Mouse (Mus musculus) neural tube, embryonic 13.5 days (tissue): ENCODE results near the gene Abcg1. TPM values are rescaled to one million over a fixed set of nuclear protein-coding genes. Genes with fewer than 3 reads are reported as not detected.

Experiments used
- ATAC-seq: fragments of 200-750 bp; cut with Nextera tagmentation; 2 replicates; pipeline ENCODE4 v1.8.0; 2017; ENCODE audit warnings: low read depth, mild to moderate bottlenecking, moderate TSS enrichment, moderate library complexity
- H3K27ac ChIP-seq: fragments of 300-500 bp; sonication (generic); replicated peaks from 2 replicates; pipeline ENCODE4 v1.5.1; 2015; ENCODE audit warnings: moderate library complexity, mild to moderate bottlenecking, inconsistent platforms
- H3K27me3 ChIP-seq: fragments of 300-500 bp; sonication (generic); 2 replicates; pipeline ENCODE4 v1.6.1; 2015; ENCODE audit warnings: mild to moderate bottlenecking, inconsistent platforms
- H3K36me3 ChIP-seq: fragments of 300-500 bp; sonication (generic); 2 replicates; pipeline ENCODE4 v1.6.1; 2015; ENCODE audit warnings: mild to moderate bottlenecking, inconsistent platforms
- H3K4me1 ChIP-seq: fragments of 300-500 bp; sonication (generic); replicated peaks from 2 replicates; pipeline ENCODE4 v1.6.1; 2015; ENCODE audit warnings: inconsistent platforms
- H3K4me2 ChIP-seq: fragments of 300-500 bp; sonication (generic); 2 replicates; pipeline ENCODE4 v1.6.1; 2015; ENCODE audit warnings: inconsistent platforms, mild to moderate bottlenecking, moderate library complexity
- H3K4me3 ChIP-seq: fragments of 300-500 bp; sonication (generic); 2 replicates; pipeline ENCODE4 v1.5.1; 2015; ENCODE audit warnings: mild to moderate bottlenecking, inconsistent platforms
- H3K9ac ChIP-seq: fragments of 300-500 bp; sonication (generic); 2 replicates; pipeline ENCODE4 v1.6.1; 2015; ENCODE audit warnings: moderate library complexity, mild to moderate bottlenecking, inconsistent platforms
- H3K9me3 ChIP-seq: fragments of 300-500 bp; sonication (generic); 2 replicates; pipeline ENCODE4 v1.6.1; 2016; ENCODE audit warnings: inconsistent platforms
- WGBS: fragments of 180-500 bp; shearing (Covaris S2); methylation state at CpG from one replicate; pipeline ENCODE4 v1.1.7; 2015; 5-methylcytosine and 5-hydroxymethylcytosine counted together
- polyA plus RNA-seq: library from polyadenylated mRNA; unstranded; fragments of >200 nt; fragmentation: Nextera tagmentation; extraction: Ambion mirVana; gene quantifications from 2 replicates; pipeline ENCODE4 v1.2.1, GENCODE M21; 2015

The Abcg1 gene
- polyA plus RNA-seq, 1 experiment from 2014 or later = 16.7 TPM

GRCm38 (mm10) chr17:31057891-31058744 lies 643 bp downstream of the Abcg1 start:
- Histone ChIP-seq H3K27me3 (peaks cover 23% of the 10 kb centered on the region), H3K4me2 (peak overlapping the region; percentile 93), H3K36me3 (no peaks in the 10 kb centered on the region), H3K4me3 (peak overlapping the region; percentile 69), H3K4me1 (peaks cover 41% of the 10 kb centered on the region), H3K9ac (peak overlapping the region; percentile 84), H3K9me3 (peaks cover 8% of the 10 kb centered on the region; the same call in 1 of the 2 replicates), H3K27ac (peak overlapping the region; percentile 82)
- peak; percentile 45; the same call in 1 of the 2 replicates for ATAC-seq
- 1% methylated on average over 31 of the region's 31 CpGs for WGBS

- 2% methylated on average over 13 of the region's 13 CpGs for WGBS
- Histone ChIP-seq H3K36me3 (no peaks in the 10 kb centered on the region), H3K9ac (peak overlapping the region; percentile 84), H3K27ac (peak overlapping the region; percentile 82), H3K4me3 (peak overlapping the region; percentile 69), H3K9me3 (peaks cover 2% of the 10 kb centered on the region; the same call in 1 of the 2 replicates), H3K4me2 (peak overlapping the region; percentile 93), H3K27me3 (peaks cover 23% of the 10 kb centered on the region), H3K4me1 (peaks cover 41% of the 10 kb centered on the region)
- peak; percentile 21; the same call in 1 of the 2 replicates for ATAC-seq
Observed at GRCm38 (mm10) chr17:31058745-31059085, 1.2 kb downstream of the Abcg1 start.

GRCm38 (mm10) chr17:31060196-31060587 lies 2.7 kb downstream of the Abcg1 start:
- Histone ChIP-seq H3K4me2 (peak overlapping the region; percentile 93; the same call in 1 of the 2 replicates), H3K36me3 (peaks cover 6% of the 10 kb centered on the region), H3K4me3 (no peak overlapping the region), H3K27ac (no peak overlapping the region; the same call in 1 of the 2 replicates), H3K27me3 (peaks cover 23% of the 10 kb centered on the region), H3K9ac (no peak overlapping the region), H3K4me1 (peaks cover 41% of the 10 kb centered on the region), H3K9me3 (no peaks in the 10 kb centered on the region)
- ATAC-seq = no peak
- WGBS = 71% methylated on average over 4 of the region's 4 CpGs

GRCm38 (mm10) chr17:31060588-31061345 lies 3.3 kb downstream of the Abcg1 start:
- H3K4me3 ChIP-seq = no peak overlapping the region
- WGBS = 68% methylated on average over 13 of the region's 13 CpGs
- no peak overlapping the region; the same call in 1 of the 2 replicates for H3K4me2 ChIP-seq
- peaks cover 41% of the 10 kb centered on the region for H3K4me1 ChIP-seq
- H3K36me3 ChIP-seq = peaks cover 12% of the 10 kb centered on the region
- H3K9ac ChIP-seq = no peak overlapping the region
- ATAC-seq = no peak
- H3K9me3 ChIP-seq = no peaks in the 10 kb centered on the region
- peaks cover 23% of the 10 kb centered on the region for H3K27me3 ChIP-seq
- 0 out of 2 replicates have a peak overlapping the region, but pooled peaks have one; percentile 38 for H3K27ac ChIP-seq

GRCm38 (mm10) chr17:31061346-31062095 lies 4.0 kb downstream of the Abcg1 start:
- no peak overlapping the region for H3K4me3 ChIP-seq
- H3K36me3 ChIP-seq = peaks cover 18% of the 10 kb centered on the region
- H3K27ac ChIP-seq = 0 out of 2 replicates have a peak overlapping the region, but pooled peaks have one; percentile 38
- no peak for ATAC-seq
- peaks cover 23% of the 10 kb centered on the region for H3K27me3 ChIP-seq
- H3K9ac ChIP-seq = no peak overlapping the region
- H3K4me2 ChIP-seq = no peak overlapping the region
- peaks cover 41% of the 10 kb centered on the region for H3K4me1 ChIP-seq
- H3K9me3 ChIP-seq = no peaks in the 10 kb centered on the region
- whole genome bisulfite sequencing = 87% methylated on average over 3 of the region's 3 CpGs

GRCm38 (mm10) chr17:31066058-31066457 lies 8.6 kb downstream of the Abcg1 start:
- H3K9ac ChIP-seq = no peak overlapping the region
- ATAC-seq = no peak
- H3K27me3 ChIP-seq = no peaks in the 10 kb centered on the region
- peaks cover 25% of the 10 kb centered on the region for H3K36me3 ChIP-seq
- H3K27ac ChIP-seq = no peak overlapping the region
- 74% methylated on average over 6 of the region's 6 CpGs for WGBS
- H3K4me3 ChIP-seq = no peak overlapping the region
- H3K9me3 ChIP-seq = no peaks in the 10 kb centered on the region
- H3K4me1 ChIP-seq = peaks cover 34% of the 10 kb centered on the region
- H3K4me2 ChIP-seq = no peak overlapping the region

- H3K27ac ChIP-seq = no peak overlapping the region
- H3K27me3 ChIP-seq = no peaks in the 10 kb centered on the region
- peaks cover 25% of the 10 kb centered on the region for H3K36me3 ChIP-seq
- H3K4me3 ChIP-seq = no peak overlapping the region
- peaks cover 44% of the 10 kb centered on the region for H3K4me1 ChIP-seq
- no peak overlapping the region for H3K9ac ChIP-seq
- no peaks in the 10 kb centered on the region for H3K9me3 ChIP-seq
- ATAC-seq = no peak
- WGBS = 68% methylated on average over 11 of the region's 11 CpGs
- H3K4me2 ChIP-seq = no peak overlapping the region
Observed at GRCm38 (mm10) chr17:31067051-31067450, 9.6 kb downstream of the Abcg1 start.

GRCm38 (mm10) chr17:31069121-31069520 lies 11.6 kb downstream of the Abcg1 start:
- ATAC-seq = no peak
- Histone ChIP-seq H3K27ac (no peak overlapping the region), H3K36me3 (peaks cover 25% of the 10 kb centered on the region), H3K9me3 (no peaks in the 10 kb centered on the region), H3K9ac (no peak overlapping the region), H3K4me2 (no peak overlapping the region), H3K4me1 (peaks cover 65% of the 10 kb centered on the region), H3K4me3 (no peak overlapping the region), H3K27me3 (no peaks in the 10 kb centered on the region)
- WGBS = 75% methylated on average over 6 of the region's 6 CpGs

- H3K27ac ChIP-seq = no peak overlapping the region
- ATAC-seq = no peak
- H3K4me2 ChIP-seq = no peak overlapping the region
- H3K9me3 ChIP-seq = no peaks in the 10 kb centered on the region
- no peak overlapping the region for H3K4me3 ChIP-seq
- H3K36me3 ChIP-seq = peaks cover 20% of the 10 kb centered on the region
- no peak overlapping the region for H3K9ac ChIP-seq
- peaks cover 72% of the 10 kb centered on the region for H3K4me1 ChIP-seq
- WGBS = 90% methylated on average over 4 of the region's 4 CpGs
- H3K27me3 ChIP-seq = no peaks in the 10 kb centered on the region
Observed at GRCm38 (mm10) chr17:31069845-31070244, 12.4 kb downstream of the Abcg1 start.

GRCm38 (mm10) chr17:31070403-31071185 lies 13.1 kb downstream of the Abcg1 start:
- no peak for ATAC-seq
- Histone ChIP-seq H3K27me3 (no peaks in the 10 kb centered on the region), H3K4me3 (no peak overlapping the region), H3K36me3 (peaks cover 15% of the 10 kb centered on the region), H3K4me2 (no peak overlapping the region), H3K4me1 (peaks cover 80% of the 10 kb centered on the region), H3K9ac (no peak overlapping the region), H3K27ac (peak overlapping the region; percentile 6; the same call in 1 of the 2 replicates), H3K9me3 (no peaks in the 10 kb centered on the region)
- 59% methylated on average over 6 of the region's 6 CpGs for WGBS
